Comparison of ENCODE assay signal across 16 mouse cellular contexts in the genomic region with DNA sequence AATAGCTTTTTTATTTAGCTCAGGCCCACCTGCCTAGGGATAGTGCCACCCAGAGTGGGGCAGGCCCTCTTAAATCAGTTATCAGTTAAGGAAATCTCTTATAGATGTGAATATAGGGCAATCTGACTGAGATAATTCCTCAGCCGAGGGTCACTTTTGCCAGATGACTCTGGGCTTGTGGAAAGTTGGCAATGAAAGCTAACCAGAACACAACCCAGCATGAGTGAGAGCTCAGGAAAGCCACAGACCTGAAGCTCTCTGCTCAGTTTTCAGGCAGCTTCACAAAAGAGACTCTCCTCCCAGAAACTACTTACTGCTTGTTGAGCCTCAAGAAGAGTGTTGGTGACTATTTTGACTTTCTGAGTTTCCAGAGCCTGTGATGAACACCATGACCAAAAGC.
"Had no signal": no experiment of that assay in that cellular context is flagged by ENCODE, and none has a peak within 500 bp of the region (broad histone marks: within the 10 kb centered on the region; RNA-seq: fewer than 3 reads in every experiment).

No protein-coding gene starts in this region.

- H3K9ac ChIP-seq: limb, embryonic 15.5 days; liver, embryonic 12.5 days; lung, embryonic 15.5 days; neural tube, embryonic 13.5 days; stomach, embryonic 15.5 days had no signal

- H3K4me2 ChIP-seq: limb, embryonic 15.5 days; liver, embryonic 12.5 days; lung, embryonic 15.5 days; midbrain, embryonic 11.5 days; neural tube, embryonic 13.5 days; stomach, embryonic 15.5 days had no signal

- H3K27me3 ChIP-seq: limb, embryonic 15.5 days; liver, embryonic 12.5 days; lung, embryonic 15.5 days; megakaryocyte, embryonic 14.5 days; neural tube, embryonic 13.5 days; stomach, embryonic 15.5 days had no signal

- H3K4me1 ChIP-seq: limb, embryonic 15.5 days; liver, embryonic 12.5 days; lung, embryonic 15.5 days; megakaryocyte, embryonic 14.5 days; neural tube, embryonic 13.5 days; stomach, embryonic 15.5 days had no signal

- DNase-seq: kidney, postnatal 10 days; lung, postnatal 14 days; retina, postnatal 1 day; right cerebral cortex, postnatal 4 days; spleen, adult 18-20 months; thymus, adult 2 months; thymus, postnatal 25 days had no signal

- ATAC-seq: liver, embryonic 12.5 days; midbrain, embryonic 16.5 days had no signal

- H3K27ac ChIP-seq: limb, embryonic 15.5 days; liver, embryonic 12.5 days; lung, embryonic 15.5 days; macrophage; neural tube, embryonic 13.5 days; stomach, embryonic 15.5 days had no signal

- H3K9me3 ChIP-seq: limb, embryonic 15.5 days; liver, embryonic 12.5 days; lung, embryonic 15.5 days; megakaryocyte, embryonic 14.5 days; neural tube, embryonic 13.5 days; stomach, embryonic 15.5 days had no signal

- H3K36me3 ChIP-seq: limb, embryonic 15.5 days; liver, embryonic 12.5 days; lung, embryonic 15.5 days; neural tube, embryonic 13.5 days; stomach, embryonic 15.5 days had no signal

- H3K4me3 ChIP-seq: limb, embryonic 15.5 days; liver, embryonic 12.5 days; lung, embryonic 15.5 days; megakaryocyte, embryonic 14.5 days; neural tube, embryonic 13.5 days; stomach, embryonic 15.5 days had no signal
